Mouse (Mus musculus) left cerebral cortex, adult 8-10 months (tissue): ENCODE measurements around the gene 1700017N19Rik. TPM values are rescaled to one million over a fixed set of nuclear protein-coding genes. Genes with fewer than 3 reads are reported as not detected.
"Not testable (repeated sequence)": the region's sequence is repeated elsewhere in the genome, so short reads cannot be mapped to it uniquely, and the experiment has no call there.

ENCODE experiments used
- DNase-seq, 2 experiments: peaks; one replicate each; pipeline ENCODE4 v3.0.0; 2022; ENCODE audit warnings: low spot score in 2 of 2
- total RNA-seq, 4 experiments: library from RNA; stranded (reverse); gene quantifications; 2 replicates each; pipeline ENCODE4 v1.2.4; 2022

Gene 1700017N19Rik
- total RNA-seq: not detected

- no peak for DNase-seq
Measured at GRCm38 (mm10) chr10:100590323-100590722, at the start of gene 1700017N19Rik, which contains the start of gene 4930430F08Rik. Gene 1700017N19Rik (plus strand): TSS chr10:100590484. Gene 4930430F08Rik (minus strand): TSS chr10:100590423.

- DNase-seq: no peak
Measured at GRCm38 (mm10) chr10:100556566-100557175, 33.6 kb upstream of the 1700017N19Rik start.

- DNase-seq: not testable (repeated sequence)
Measured at GRCm38 (mm10) chr10:100560194-100560883, 29.9 kb upstream of the 1700017N19Rik start.

GRCm38 (mm10) chr10:100564112-100564511 lies 26.2 kb upstream of the 1700017N19Rik start:
- no peak for DNase-seq

GRCm38 (mm10) chr10:100571707-100572106 lies 18.6 kb upstream of the 1700017N19Rik start:
- DNase-seq: no peak

- no peak for DNase-seq
Measured at GRCm38 (mm10) chr10:100574505-100575149, 15.7 kb upstream of the 1700017N19Rik start.

- DNase-seq: no peak
Measured at GRCm38 (mm10) chr10:100575294-100575693, 15.0 kb upstream of the 1700017N19Rik start.

GRCm38 (mm10) chr10:100584178-100584577 lies 6.1 kb upstream of the 1700017N19Rik start:
- no peak for DNase-seq

- no peak for DNase-seq
Measured at GRCm38 (mm10) chr10:100588524-100588923, 1.8 kb upstream of the 1700017N19Rik start.

- DNase-seq: peak; percentile 78 to 91
Measured at GRCm38 (mm10) chr10:100588932-100589388, 1.3 kb upstream of the 1700017N19Rik start.

- DNase-seq: no peak
Measured at GRCm38 (mm10) chr10:100598339-100598738, 8.1 kb downstream of the 1700017N19Rik start.

- no peak for DNase-seq
Measured at GRCm38 (mm10) chr10:100603511-100603910, 13.2 kb downstream of the 1700017N19Rik start.

GRCm38 (mm10) chr10:100604254-100604653 lies 14.0 kb downstream of the 1700017N19Rik start:
- no peak for DNase-seq

GRCm38 (mm10) chr10:100617233-100617903 lies 27.1 kb downstream of the 1700017N19Rik start:
- no peak for DNase-seq

GRCm38 (mm10) chr10:100619474-100619873 lies 29.2 kb downstream of the 1700017N19Rik start:
- no peak for DNase-seq

GRCm38 (mm10) chr10:100620040-100620439 lies 29.8 kb downstream of the 1700017N19Rik start:
- DNase-seq: no peak

- DNase-seq: no peak
Measured at GRCm38 (mm10) chr10:100622494-100622893, 32.2 kb downstream of the 1700017N19Rik start.

GRCm38 (mm10) chr10:100629762-100630438 lies 39.6 kb downstream of the 1700017N19Rik start:
- DNase-seq: peak; percentile 13 to 27

GRCm38 (mm10) chr10:100642887-100643286 lies 52.6 kb downstream of the 1700017N19Rik start:
- DNase-seq: no peak

- DNase-seq: no peak
Measured at GRCm38 (mm10) chr10:100645331-100645935, 55.1 kb downstream of the 1700017N19Rik start.

- no peak for DNase-seq
Measured at GRCm38 (mm10) chr10:100654183-100654582, 63.9 kb downstream of the 1700017N19Rik start.
